Mouse (Mus musculus) myocyte (in vitro differentiated cells): Measurements from ENCODE around the gene Myh11.

ENCODE experiments used
- E2F4 ChIP-seq: IDR thresholded peaks from one replicate; pipeline ENCODE4 v1.6.1; 2011; ENCODE audit warnings: mild to moderate bottlenecking, control low read depth, moderate library complexity; ENCODE audit not compliant: insufficient read depth
- MAX ChIP-seq: IDR thresholded peaks from one replicate; pipeline ENCODE4 v1.6.1; 2011; ENCODE audit warnings: low read depth, mild to moderate bottlenecking, control low read depth
- MYOD1 ChIP-seq, 3 experiments: IDR thresholded peaks; one replicate each; pipeline ENCODE4 v1.6.1; 2011; ENCODE audit warnings: control low read depth in 2 of 3, low read depth in 2 of 3, mild to moderate bottlenecking in 2 of 3, moderate library complexity in 1 of 3; ENCODE audit not compliant: insufficient read length in 2 of 3, control insufficient read depth in 1 of 3
- MYOG ChIP-seq, 3 experiments: IDR thresholded peaks; one replicate each; pipeline ENCODE4 v1.6.1; 2011; ENCODE audit warnings: control low read depth in 2 of 3, low read depth in 2 of 3, mild to moderate bottlenecking in 2 of 3; ENCODE audit not compliant: insufficient read length in 2 of 3, control insufficient read depth in 1 of 3, insufficient read depth in 1 of 3
- POLR2A ChIP-seq: IDR thresholded peaks from one replicate; pipeline ENCODE4 v1.6.1; 2011; ENCODE audit warnings: low read depth, mild to moderate bottlenecking, control low read depth, moderate library complexity; ENCODE audit not compliant: insufficient read length
- POLR2AphosphoS2 ChIP-seq: IDR thresholded peaks from one replicate; pipeline ENCODE4 v1.6.1; 2011; ENCODE audit warnings: low read depth, control low read depth; ENCODE audit not compliant: insufficient read length
- REST ChIP-seq: IDR thresholded peaks from one replicate; pipeline ENCODE4 v1.6.1; 2011; ENCODE audit warnings: mild to moderate bottlenecking, control low read depth, moderate library complexity; ENCODE audit not compliant: insufficient read depth, insufficient read length
- SRF ChIP-seq: IDR thresholded peaks from one replicate; pipeline ENCODE4 v1.6.1; 2011; ENCODE audit warnings: low read depth; ENCODE audit not compliant: control insufficient read depth, insufficient read length
- TCF12 ChIP-seq: IDR thresholded peaks from one replicate; pipeline ENCODE4 v1.6.1; 2011; ENCODE audit warnings: mild to moderate bottlenecking, control low read depth; ENCODE audit not compliant: poor library complexity, insufficient read depth, severe bottlenecking
- USF1 ChIP-seq: IDR thresholded peaks from one replicate; pipeline ENCODE4 v1.6.1; 2011; ENCODE audit warnings: low read depth, mild to moderate bottlenecking, control low read depth, moderate library complexity

DNA sequence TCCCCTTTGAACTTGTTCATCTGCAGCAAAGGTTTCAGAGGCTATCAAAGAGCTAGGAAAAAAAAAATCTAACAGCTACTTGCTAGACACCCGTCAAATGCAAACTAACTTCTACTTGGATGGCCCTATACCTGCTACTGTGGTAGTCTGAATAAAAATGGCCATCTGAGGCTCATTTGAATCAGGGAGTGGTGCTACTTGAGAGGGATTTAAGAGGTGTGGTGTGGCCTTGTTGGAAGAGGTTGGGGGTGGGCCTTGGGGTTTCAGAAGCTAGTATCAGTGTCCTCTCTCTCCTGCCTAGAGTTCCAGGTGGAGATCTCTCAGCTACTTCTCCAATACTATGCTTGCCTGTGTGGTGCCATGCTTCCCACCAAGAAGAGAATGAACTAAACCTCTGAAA is 15.3 kb upstream of the Myh11 start:
- TF ChIP-seq MAX (no peak), USF1 (no peak), POLR2A (no peak), TCF12 (no peak), MYOG (IDR thresholded peaks at IDR 0.05; ENCODE audit: control insufficient read depth in 1 of 3, insufficient read depth in 1 of 3, insufficient read length in 2 of 3, low read depth in 2 of 3) (no peak), REST (no peak), MYOD1 (IDR thresholded peaks at IDR 0.05; ENCODE audit: control insufficient read depth in 1 of 3, insufficient read length in 2 of 3, low read depth in 2 of 3) (no peak), POLR2AphosphoS2 (no peak), E2F4 (no peak), SRF (no peak)
